Mouse (Mus musculus) neural tube, embryonic 11.5 days (tissue): ENCODE results near the gene Znhit6. TPM values are rescaled to one million over a fixed set of nuclear protein-coding genes. Genes with fewer than 3 reads are reported as not detected.

Source experiments
- ATAC-seq: fragments of 200-750 bp; cut with Nextera tagmentation; 2 replicates; pipeline ENCODE4 v1.8.0; 2017; ENCODE audit warnings: moderate number of reproducible peaks, mild to moderate bottlenecking, moderate TSS enrichment, moderate library complexity; ENCODE audit not compliant: insufficient read depth, low FRiP score, low TSS enrichment
- DNase-seq: peaks from one replicate; pipeline ENCODE4 v3.0.0-alpha.2; 2015; ENCODE audit warnings: low spot score
- H3K27ac ChIP-seq: fragments of 300-500 bp; sonication (generic); 2 replicates; pipeline ENCODE4 v1.5.1; 2014; ENCODE audit warnings: low read depth, mild to moderate bottlenecking, low read length
- H3K27me3 ChIP-seq: fragments of 300-500 bp; sonication (generic); 2 replicates; pipeline ENCODE4 v1.6.1; 2014; ENCODE audit warnings: mild to moderate bottlenecking, low read length, mixed read lengths; ENCODE audit not compliant: control insufficient read depth, insufficient read depth
- H3K36me3 ChIP-seq: fragments of 300-500 bp; sonication (generic); 2 replicates; pipeline ENCODE4 v1.6.1; 2014; ENCODE audit warnings: mild to moderate bottlenecking, low read length, moderate library complexity, mixed read lengths; ENCODE audit not compliant: control insufficient read depth, insufficient read depth
- H3K4me1 ChIP-seq: fragments of 300-500 bp; sonication (generic); 2 replicates; pipeline ENCODE4 v1.6.1; 2014; ENCODE audit warnings: low read length, mixed read lengths; ENCODE audit not compliant: control insufficient read depth, insufficient read depth
- H3K4me2 ChIP-seq: fragments of 300-500 bp; sonication (generic); 2 replicates; pipeline ENCODE4 v1.6.1; 2014; ENCODE audit warnings: low read depth, mild to moderate bottlenecking, moderate library complexity
- H3K4me3 ChIP-seq: fragments of 300-500 bp; sonication (generic); 2 replicates; pipeline ENCODE4 v1.5.1; 2014; ENCODE audit warnings: low read depth, low read length
- H3K9ac ChIP-seq: fragments of 300-500 bp; sonication (generic); 2 replicates; pipeline ENCODE4 v1.6.1; 2014; ENCODE audit warnings: mild to moderate bottlenecking, low read length
- H3K9me3 ChIP-seq: fragments of 300-500 bp; sonication (generic); 2 replicates; pipeline ENCODE4 v1.6.1; 2016; ENCODE audit warnings: low read length; ENCODE audit not compliant: control insufficient read depth
- WGBS: fragments of 180-500 bp; shearing (Covaris S2); extraction: QIAGEN DNeasy Blood & Tissue Kit; methylation state at CpG from one replicate; pipeline ENCODE4 v1.1.7; 2014; 5-methylcytosine and 5-hydroxymethylcytosine counted together
- polyA plus RNA-seq: library from polyadenylated mRNA; unstranded; fragments of >200 nt; fragmentation: Nextera tagmentation; extraction: Ambion mirVana; gene quantifications from 2 replicates; pipeline ENCODE4 v1.2.1, GENCODE M21; 2014

Znhit6 gene
- polyA plus RNA-seq, 1 experiment from 2014 or later, result 33.4 TPM

- Histone ChIP-seq H3K9ac (no peak overlapping the region), H3K27me3 (0 out of 2 replicates have a peak, but pooled peaks cover 5% of the 10 kb centered on the region), H3K36me3 (no peaks in the 10 kb centered on the region), H3K27ac (peak overlapping the region; percentile 44), H3K4me2 (peak overlapping the region; percentile 78), H3K9me3 (no peaks in the 10 kb centered on the region), H3K4me1 (peaks cover 24% of the 10 kb centered on the region), H3K4me3 (peak overlapping the region; percentile 58)
- no peak for ATAC-seq
- WGBS, result 2% methylated on average over 19 of the region's 19 CpGs
- DNase-seq, result peak; percentile 64
These were observed 75.3 kb downstream of the Znhit6 start for GRCm38 (mm10) chr3:145651029-145651977.

- WGBS, result 2% methylated on average over 10 of the region's 10 CpGs
- no peak for DNase-seq
- Histone ChIP-seq H3K4me2 (peak overlapping the region; percentile 78), H3K4me1 (peaks cover 24% of the 10 kb centered on the region), H3K27me3 (0 out of 2 replicates have a peak, but pooled peaks cover 5% of the 10 kb centered on the region), H3K36me3 (no peaks in the 10 kb centered on the region), H3K27ac (peak overlapping the region; percentile 34; the same call in 1 of the 2 replicates), H3K9ac (peak overlapping the region; percentile 18; the same call in 1 of the 2 replicates), H3K9me3 (no peaks in the 10 kb centered on the region), H3K4me3 (peak overlapping the region; percentile 13; the same call in 1 of the 2 replicates)
- no peak for ATAC-seq
These were observed 75.9 kb downstream of the Znhit6 start for GRCm38 (mm10) chr3:145651978-145652321.

GRCm38 (mm10) chr3:145652322-145653131 is 76.5 kb downstream of the Znhit6 start:
- Histone ChIP-seq H3K27ac (peak overlapping the region; percentile 34; the same call in 1 of the 2 replicates), H3K9ac (peak overlapping the region; percentile 70), H3K4me3 (peak overlapping the region; percentile 40), H3K27me3 (0 out of 2 replicates have a peak, but pooled peaks cover 5% of the 10 kb centered on the region), H3K4me2 (peak overlapping the region; percentile 78), H3K4me1 (peaks cover 24% of the 10 kb centered on the region), H3K9me3 (no peaks in the 10 kb centered on the region), H3K36me3 (no peaks in the 10 kb centered on the region)
- ATAC-seq (peak; percentile 2; the same call in 1 of the 2 replicates), DNase-seq (peak; percentile 57)
- 4% methylated on average over 20 of the region's 20 CpGs for WGBS

- H3K9ac ChIP-seq, result peak overlapping the region; percentile 70
- under 1% methylated on average over 53 of the region's 53 CpGs for WGBS
- no peak overlapping the region for H3K27ac ChIP-seq
- peak overlapping the region; percentile 78 for H3K4me2 ChIP-seq
- DNase-seq, result peak; percentile 76
- H3K4me3 ChIP-seq, result peak overlapping the region; percentile 40
- ATAC-seq, result peak; percentile 13
- no peaks in the 10 kb centered on the region for H3K9me3 ChIP-seq
- H3K27me3 ChIP-seq, result 0 out of 2 replicates have a peak, but pooled peaks cover 5% of the 10 kb centered on the region
- no peaks in the 10 kb centered on the region for H3K36me3 ChIP-seq
- peaks cover 20% of the 10 kb centered on the region for H3K4me1 ChIP-seq
These were observed 77.4 kb downstream of the Znhit6 start for GRCm38 (mm10) chr3:145653191-145653940.

GRCm38 (mm10) chr3:145654028-145654427 is 78.0 kb downstream of the Znhit6 start:
- Histone ChIP-seq H3K4me2 (no peak overlapping the region), H3K27ac (no peak overlapping the region), H3K27me3 (0 out of 2 replicates have a peak, but pooled peaks cover 5% of the 10 kb centered on the region), H3K9me3 (no peaks in the 10 kb centered on the region), H3K4me3 (no peak overlapping the region), H3K4me1 (peaks cover 18% of the 10 kb centered on the region), H3K9ac (no peak overlapping the region), H3K36me3 (no peaks in the 10 kb centered on the region)
- DNase-seq (no peak), ATAC-seq (no peak)
- 53% methylated on average over 9 of the region's 9 CpGs for WGBS

Other genes starting within 250 kb of the Znhit6 start
- gene Ccn1, start 73.8 kb downstream of the Znhit6 start, polyA plus RNA-seq, result 30.1 and 31.7 TPM in 2 replicates
- 39.6 and 43.5 TPM in 2 replicates for gene Ddah1, start 182.5 kb downstream of the Znhit6 start, polyA plus RNA-seq